In genomic region chr8:123670766-123671165, GRCm38 (mm10) we compare ENCODE assay signal across 18 mouse cellular contexts.
"Had no signal": no experiment of that assay in that cellular context is flagged by ENCODE, and none has a peak within 500 bp of the region (broad histone marks: within the 10 kb centered on the region; RNA-seq: fewer than 3 reads in every experiment).

No protein-coding gene starts in this region.

- DNase-seq: kidney, adult 11 months; kidney, adult 8-10 months; kidney, postnatal 14 days; kidney, postnatal 4 days; layer of hippocampus, adult 9-11 months; liver, embryonic 13.5 days; lung, adult 2 months; lung, postnatal 14 days; thymus, adult 2 months; thymus, postnatal 25 days had no signal

- H3K27ac ChIP-seq: kidney, embryonic 15.5 days; limb, embryonic 10.5 days; limb, embryonic 13.5 days; liver, embryonic 13.5 days; macrophage; midbrain, embryonic 12.5 days; midbrain, embryonic 15.5 days; neural tube, embryonic 12.5 days; neural tube, embryonic 15.5 days had no signal

- H3K4me2 ChIP-seq: kidney, embryonic 15.5 days; limb, embryonic 13.5 days; liver, embryonic 13.5 days; midbrain, embryonic 12.5 days; midbrain, embryonic 15.5 days; neural tube, embryonic 12.5 days; neural tube, embryonic 15.5 days had no signal

- H3K27me3 ChIP-seq: kidney, embryonic 15.5 days; limb, embryonic 13.5 days; liver, embryonic 13.5 days; midbrain, embryonic 12.5 days; midbrain, embryonic 15.5 days; neural tube, embryonic 12.5 days; neural tube, embryonic 15.5 days had no signal

- H3K4me3 ChIP-seq: kidney, embryonic 15.5 days; limb, embryonic 10.5 days; limb, embryonic 13.5 days; liver, embryonic 13.5 days; midbrain, embryonic 12.5 days; midbrain, embryonic 15.5 days; neural tube, embryonic 12.5 days; neural tube, embryonic 15.5 days had no signal

- H3K9me3 ChIP-seq: kidney, embryonic 15.5 days; limb, embryonic 10.5 days; limb, embryonic 13.5 days; liver, embryonic 13.5 days; midbrain, embryonic 12.5 days; midbrain, embryonic 15.5 days; neural tube, embryonic 12.5 days; neural tube, embryonic 15.5 days had no signal

- H3K9ac ChIP-seq: kidney, embryonic 15.5 days; limb, embryonic 13.5 days; liver, embryonic 13.5 days; midbrain, embryonic 12.5 days; midbrain, embryonic 15.5 days; neural tube, embryonic 12.5 days; neural tube, embryonic 15.5 days had no signal

- H3K36me3 ChIP-seq: kidney, embryonic 15.5 days; limb, embryonic 10.5 days; limb, embryonic 13.5 days; liver, embryonic 13.5 days; midbrain, embryonic 12.5 days; midbrain, embryonic 15.5 days; neural tube, embryonic 12.5 days; neural tube, embryonic 15.5 days had no signal
